Comparison of ENCODE assay signal across 7 mouse cellular contexts in genomic region chr11:104768072-104768471, GRCm38 (mm10).
DNase-seq lines count a peak whose midpoint lies in the region; ATAC-seq and TF ChIP-seq lines count a peak whose summit lies in the region.

No protein-coding gene starts in this region.

- no peaks in the 10 kb centered on the region for H3K36me3 ChIP-seq in liver, embryonic 12.5 days

- H3K9ac ChIP-seq in liver, embryonic 12.5 days: no peak overlapping the region

- H3K27me3 ChIP-seq in liver, embryonic 12.5 days (replicated peaks): no peaks in the 10 kb centered on the region

- peak; percentile 79 for TF ChIP-seq CTCF in brain, embryonic 14.5 days (IDR thresholded peaks at IDR 0.05; ENCODE audit: borderline replicate concordance, extremely low read depth, insufficient read depth, insufficient read length)

- no peaks in the 10 kb centered on the region for H3K9me3 ChIP-seq in liver, embryonic 12.5 days (replicated peaks)

- no peak for ATAC-seq in liver, embryonic 12.5 days

- intact Hi-C loops in gastrocnemius, postnatal 14 days (cut with DNase I; ENCODE audit: low total_unique reads): no loop called here
- intact Hi-C loops in left cerebral cortex, postnatal 36 days (cut with DNase I): loop anchor here (5.0 to 10.0 kb wide), 2 partner anchors 173 to 354 kb away; no protein-coding TSS in a partner anchor

- no peak overlapping the region for H3K4me3 ChIP-seq in liver, embryonic 12.5 days

- H3K4me1 ChIP-seq in liver, embryonic 12.5 days: no peaks in the 10 kb centered on the region

- 6% methylated on average over 5 of the region's 5 CpGs for WGBS in liver, embryonic 12.5 days (ENCODE audit: insufficient replicate concordance)

- no peak for TF ChIP-seq POLR2A in brain, embryonic 14.5 days (IDR thresholded peaks at IDR 0.05; ENCODE audit: borderline replicate concordance, extremely low read depth, insufficient read depth, insufficient read length, poor library complexity, severe bottlenecking)

- DNase-seq in liver: peak; percentile 41
- DNase-seq in Muller cell, postnatal 12 days (ENCODE audit: inconsistent ontology term): peak; percentile 12
- peak; percentile 36 for DNase-seq in brain, embryonic 14.5 days (ENCODE audit: low read depth)
- DNase-seq in gastrocnemius, postnatal 14 days: peak; percentile 31
- peak; percentile 6 to 15 for DNase-seq in left cerebral cortex, postnatal 36 days (ENCODE audit: low spot score in 2 of 2)
- peak; percentile 66 for DNase-seq in retina, embryonic 14.5 days (ENCODE audit: low spot score)

- no peak overlapping the region for H3K27ac ChIP-seq in liver, embryonic 12.5 days

- no peak overlapping the region for H3K4me2 ChIP-seq in liver, embryonic 12.5 days

Comparison
In these comparisons a context has a peak if more than half of its experiments do, and no peak if none do; other contexts are left out.
1. DNase-seq: peak in every context shown above with its lines; median percentile 66 in retina, embryonic 14.5 days; 41 in liver; 36 in brain, embryonic 14.5 days; 31 in gastrocnemius, postnatal 14 days; 12 in Muller cell, postnatal 12 days; 10 in left cerebral cortex, postnatal 36 days.